Mouse (Mus musculus) forebrain, postnatal 0 days (tissue): ENCODE results near the gene Htr5a. TPM values are rescaled to one million over a fixed set of nuclear protein-coding genes. Genes with fewer than 3 reads are reported as not detected.

ENCODE experiments used
- ATAC-seq: fragments of 200-750 bp; cut with Nextera tagmentation; 2 replicates; pipeline ENCODE4 v1.8.0; 2017; ENCODE audit warnings: mild to moderate bottlenecking, moderate library complexity
- DNase-seq: peaks from one replicate; pipeline ENCODE4 v3.0.0-alpha.2; 2015
- H3K27ac ChIP-seq: fragments of 300-500 bp; sonication (generic); 2 replicates; pipeline ENCODE4 v1.5.1; 2014; ENCODE audit warnings: low read depth, mild to moderate bottlenecking, antibody characterized with exemption, low read length, moderate library complexity, mixed read lengths
- H3K27me3 ChIP-seq: fragments of 300-500 bp; sonication (generic); 2 replicates; pipeline ENCODE4 v1.6.1; 2014; ENCODE audit warnings: mild to moderate bottlenecking, low read length, mixed read lengths; ENCODE audit not compliant: insufficient read depth
- H3K36me3 ChIP-seq: fragments of 300-500 bp; sonication (generic); 2 replicates; pipeline ENCODE4 v1.6.1; 2014; ENCODE audit warnings: mild to moderate bottlenecking, moderate library complexity; ENCODE audit not compliant: insufficient read depth
- H3K4me1 ChIP-seq: fragments of 300-500 bp; sonication (generic); 2 replicates; pipeline ENCODE4 v1.6.1; 2014; ENCODE audit warnings: antibody characterized with exemption; ENCODE audit not compliant: insufficient read depth
- H3K4me2 ChIP-seq: fragments of 300-500 bp; sonication (generic); 2 replicates; pipeline ENCODE4 v1.6.1; 2014; ENCODE audit warnings: low read depth, mild to moderate bottlenecking, moderate library complexity
- H3K4me3 ChIP-seq: fragments of 300-500 bp; sonication (generic); 2 replicates; pipeline ENCODE4 v1.5.1; 2014; ENCODE audit warnings: low read depth, low read length, mixed read lengths
- H3K9ac ChIP-seq: fragments of 300-500 bp; sonication (generic); 2 replicates; pipeline ENCODE4 v1.6.1; 2014; ENCODE audit warnings: mild to moderate bottlenecking
- H3K9me3 ChIP-seq: fragments of 300-500 bp; sonication (generic); 2 replicates; pipeline ENCODE4 v1.6.1; 2016; ENCODE audit warnings: low read length
- CTCF ChIP-seq: sonication (generic); IDR thresholded peaks from 2 replicates; pipeline ENCODE4 v1.5.1; 2016; ENCODE audit warnings: antibody characterized with exemption, control low read depth, low read depth
- WGBS: fragments of 180-500 bp; shearing (Covaris S2); extraction: QIAGEN DNeasy Blood & Tissue Kit; methylation state at CpG from one replicate; pipeline ENCODE4 v1.1.7; 2014; 5-methylcytosine and 5-hydroxymethylcytosine counted together
- polyA plus RNA-seq: library from polyadenylated mRNA; unstranded; fragments of >200 nt; fragmentation: Nextera tagmentation; extraction: Ambion mirVana; gene quantifications from 2 replicates; pipeline ENCODE4 v1.2.1, GENCODE M21; 2015
- total RNA-seq: library from RNA; depleted of rRNA; stranded (reverse); fragments of >200 nt; gene quantifications from 2 replicates; pipeline ENCODE4 v1.2.3, GENCODE M21; 2014; rRNA removed

Htr5a gene
- total RNA-seq, result 5.8 and 7.6 TPM in 2 replicates
- polyA plus RNA-seq, result 0.86 and 1.2 TPM in 2 replicates

DNA sequence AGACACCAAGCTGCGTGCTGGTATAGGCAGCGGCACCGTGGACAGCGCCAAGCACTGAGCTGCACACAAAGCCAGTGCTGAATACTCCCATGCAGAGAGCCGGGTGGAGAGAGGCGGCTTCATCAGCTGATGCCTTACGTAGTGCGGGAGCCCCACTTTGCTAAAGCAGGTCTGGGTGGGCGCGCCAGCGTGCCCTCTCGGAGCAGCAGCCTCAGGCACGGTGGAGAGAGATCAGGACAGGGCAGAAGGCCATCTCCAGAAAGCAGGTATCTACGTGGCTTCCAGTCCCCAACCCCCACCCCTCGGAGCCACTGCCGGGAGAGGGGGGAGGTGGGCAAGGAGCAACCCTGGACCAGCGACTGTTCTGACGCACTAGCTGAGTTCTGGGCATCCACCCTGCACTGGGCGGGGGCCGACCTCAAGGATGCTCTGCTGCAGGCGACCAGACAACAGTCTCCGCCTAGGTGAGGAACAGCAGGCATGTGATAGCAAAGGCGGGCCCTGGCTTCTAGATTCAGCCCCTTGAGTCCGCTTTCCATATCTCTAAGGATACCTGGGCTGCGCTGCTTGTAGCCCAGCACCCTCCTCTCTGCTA is at the start of gene Htr5a:
Htr5a (plus strand) TSS at position 449 of the 595 bp plus-strand sequence.
- TF ChIP-seq CTCF, result no peak
- H3K36me3 ChIP-seq, result no peaks in the 10 kb centered on the region
- peak within 1 kb of the TSS; percentile 50 for H3K4me3 ChIP-seq
- WGBS, result 7% methylated on average over 25 of the region's 25 CpGs
- peak within 1 kb of the TSS; percentile 76 for H3K4me2 ChIP-seq
- H3K27ac ChIP-seq, result no peak within 1 kb of the TSS
- DNase-seq (peak; percentile 67), ATAC-seq (peak; percentile 90)
- H3K9me3 ChIP-seq, result no peaks in the 10 kb centered on the region
- H3K9ac ChIP-seq, result peak within 1 kb of the TSS; percentile 62
- H3K27me3 ChIP-seq, result no peaks in the 10 kb centered on the region
- peaks cover 11% of the 10 kb centered on the region; the same call in 1 of the 2 replicates for H3K4me1 ChIP-seq

DNA sequence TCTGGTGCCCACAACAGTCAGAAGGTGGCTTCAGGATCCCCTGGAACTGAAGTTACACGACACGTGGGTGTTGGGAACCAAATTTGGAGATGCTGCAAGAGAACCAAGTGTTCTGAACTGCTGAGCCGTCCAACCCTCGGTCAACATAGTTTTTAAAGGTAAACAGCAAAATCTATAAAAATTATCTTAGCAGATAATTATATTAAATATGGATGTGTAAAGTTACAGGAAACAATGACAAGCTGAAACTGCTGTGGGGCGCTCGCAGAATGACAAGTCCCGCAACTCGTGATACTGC is 49.8 kb upstream of the Htr5a start:
- Histone ChIP-seq H3K4me2 (peak overlapping the region; percentile 67), H3K4me3 (peak overlapping the region; percentile 85), H3K9me3 (no peaks in the 10 kb centered on the region), H3K4me1 (peaks cover 10% of the 10 kb centered on the region), H3K36me3 (peaks cover 11% of the 10 kb centered on the region), H3K9ac (peak overlapping the region; percentile 83), H3K27me3 (no peaks in the 10 kb centered on the region), H3K27ac (peak overlapping the region; percentile 90)
- no peak for ATAC-seq
- no peak for TF ChIP-seq CTCF
- 13% methylated on average over 8 of the region's 8 CpGs for WGBS
- DNase-seq, result no peak

DNA sequence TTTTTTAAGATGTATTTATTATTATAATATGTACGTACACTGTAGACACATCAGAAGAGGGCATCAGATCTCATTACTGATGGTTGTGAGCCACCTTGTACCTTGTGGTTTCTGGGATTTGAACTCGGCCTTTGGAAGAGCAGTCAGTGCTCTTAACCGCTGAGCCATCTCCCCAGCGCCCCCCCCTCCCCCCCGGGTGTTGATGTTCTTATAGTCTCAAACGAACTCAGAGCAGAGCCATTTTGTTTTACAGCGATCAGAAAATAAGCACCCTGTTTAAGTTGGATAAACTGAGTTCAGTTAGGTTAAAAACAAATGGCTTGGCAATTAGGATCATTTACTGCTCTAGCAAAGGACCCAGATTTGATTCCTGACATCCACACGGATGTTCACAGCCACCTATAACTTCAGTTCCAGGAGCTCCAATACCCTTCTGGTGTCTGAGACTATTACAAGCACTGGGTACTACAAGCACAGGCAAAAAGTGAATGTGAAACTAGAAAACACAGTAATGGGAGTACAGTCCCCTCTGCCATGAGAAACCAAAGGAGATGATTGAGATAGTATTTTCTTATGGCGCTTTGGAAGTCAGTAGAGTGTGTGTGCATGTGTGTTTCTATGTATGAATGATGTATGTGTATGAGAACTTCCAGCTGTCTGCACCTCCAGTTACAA is 49.3 kb upstream of the Htr5a start:
- Histone ChIP-seq H3K4me3 (peak overlapping the region; percentile 85; the same call in 1 of the 2 replicates), H3K27me3 (no peaks in the 10 kb centered on the region), H3K27ac (no peak overlapping the region), H3K9me3 (no peaks in the 10 kb centered on the region), H3K9ac (no peak overlapping the region), H3K4me2 (peak overlapping the region; percentile 67), H3K36me3 (peaks cover 8% of the 10 kb centered on the region), H3K4me1 (peaks cover 10% of the 10 kb centered on the region)
- no peak for ATAC-seq
- no peak for DNase-seq
- WGBS, result 57% methylated on average over 9 of the region's 9 CpGs
- TF ChIP-seq CTCF, result no peak

DNA sequence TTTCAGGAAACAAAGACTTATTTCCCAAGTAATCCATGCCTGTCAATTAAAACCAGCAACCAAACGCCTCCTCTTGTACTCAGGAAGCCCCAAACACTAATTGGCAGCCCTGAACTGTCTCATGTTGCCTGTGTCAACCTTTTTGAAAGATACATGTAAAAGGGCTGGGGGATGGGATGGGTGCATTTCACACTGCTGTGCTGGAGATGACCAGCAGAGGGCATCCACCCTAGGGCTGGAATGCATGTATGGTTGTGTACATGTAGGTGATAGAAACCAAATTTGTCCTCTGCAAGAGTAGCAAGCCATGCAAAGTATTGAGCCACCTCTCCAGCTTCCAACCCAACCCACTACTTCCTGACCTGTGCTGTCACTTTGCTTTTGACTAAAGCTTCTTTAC is 48.0 kb upstream of the Htr5a start:
- peak; percentile 83 for TF ChIP-seq CTCF
- Histone ChIP-seq H3K27me3 (no peaks in the 10 kb centered on the region), H3K9ac (no peak overlapping the region), H3K36me3 (no peaks in the 10 kb centered on the region), H3K4me2 (no peak overlapping the region), H3K27ac (no peak overlapping the region), H3K9me3 (no peaks in the 10 kb centered on the region), H3K4me3 (no peak overlapping the region), H3K4me1 (peaks cover 10% of the 10 kb centered on the region)
- peak; percentile 69 for DNase-seq
- WGBS, result 6% methylated on average over 1 of the region's 1 CpGs
- no peak for ATAC-seq

DNA sequence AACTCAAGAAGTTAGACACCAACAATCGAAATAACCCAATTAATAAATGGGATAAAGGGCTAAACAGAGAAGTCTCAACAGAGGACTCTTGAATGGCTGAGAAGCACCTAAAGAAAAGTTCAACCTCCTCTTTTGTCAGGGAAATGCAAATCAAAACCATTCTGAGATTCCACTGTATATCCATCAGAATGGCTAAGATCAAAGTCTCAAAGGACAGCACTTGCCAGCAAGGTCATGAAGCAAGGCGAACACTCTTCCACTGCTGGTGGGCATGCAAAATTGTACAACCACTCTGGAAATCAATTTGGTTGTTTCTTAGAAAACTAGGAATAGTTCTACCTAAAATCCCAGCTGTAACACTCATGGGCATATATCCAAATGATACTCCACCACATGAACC is 27.7 kb upstream of the Htr5a start:
- ATAC-seq (no peak), DNase-seq (no peak)
- Histone ChIP-seq H3K4me1 (no peaks in the 10 kb centered on the region), H3K4me3 (no peak overlapping the region), H3K4me2 (no peak overlapping the region), H3K9me3 (no peaks in the 10 kb centered on the region), H3K27ac (no peak overlapping the region), H3K27me3 (no peaks in the 10 kb centered on the region), H3K9ac (no peak overlapping the region), H3K36me3 (no peaks in the 10 kb centered on the region)
- 93% methylated on average over 2 of the region's 2 CpGs for WGBS
- TF ChIP-seq CTCF, result no peak

DNA sequence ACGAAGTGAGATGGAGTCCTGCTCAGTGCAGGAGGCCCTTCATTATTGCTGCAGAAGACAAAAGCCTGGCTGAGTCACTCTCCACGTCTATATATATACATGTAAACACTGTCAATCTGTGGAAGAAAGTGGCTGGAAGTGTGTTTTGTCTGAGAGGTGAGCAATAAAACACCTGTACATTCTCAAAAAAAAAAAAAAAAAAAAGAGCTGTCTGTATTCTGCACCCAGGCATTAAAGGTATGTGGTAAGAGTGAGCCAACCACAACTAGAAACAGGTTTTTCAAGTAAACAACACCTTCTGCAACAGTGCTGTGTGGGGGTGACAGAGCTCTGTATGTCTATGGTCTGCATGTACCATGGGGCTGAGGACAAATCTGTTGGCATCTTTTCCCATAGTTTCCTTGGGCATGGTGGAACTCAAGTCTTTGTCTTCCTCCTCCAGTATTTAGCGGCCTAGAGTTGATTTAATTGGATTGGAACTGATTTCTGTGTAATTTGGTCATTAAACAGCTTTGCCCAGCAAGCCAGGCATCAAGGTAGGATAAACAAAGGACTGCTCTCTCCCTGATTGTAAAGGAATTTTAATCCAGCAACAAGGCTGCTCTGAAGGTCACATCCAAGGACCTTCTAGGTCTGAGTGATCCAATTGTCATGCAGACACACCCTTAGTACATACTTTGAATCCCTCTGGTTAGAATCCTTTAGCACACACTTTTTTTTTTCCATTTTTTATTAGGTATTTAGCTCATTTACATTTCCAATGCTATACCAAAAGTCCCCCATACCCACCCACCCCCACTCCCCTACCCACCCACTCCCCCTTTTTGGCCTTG is 22.9 kb upstream of the Htr5a start:
- H3K27ac ChIP-seq, result no peak overlapping the region
- DNase-seq (no peak), ATAC-seq (no peak)
- no peak overlapping the region for H3K4me2 ChIP-seq
- WGBS, result 52% methylated on average over 3 of the region's 3 CpGs
- no peak overlapping the region for H3K4me3 ChIP-seq
- no peaks in the 10 kb centered on the region for H3K36me3 ChIP-seq
- no peaks in the 10 kb centered on the region for H3K9me3 ChIP-seq
- H3K9ac ChIP-seq, result no peak overlapping the region
- no peak for TF ChIP-seq CTCF
- no peaks in the 10 kb centered on the region for H3K27me3 ChIP-seq
- H3K4me1 ChIP-seq, result no peaks in the 10 kb centered on the region

DNA sequence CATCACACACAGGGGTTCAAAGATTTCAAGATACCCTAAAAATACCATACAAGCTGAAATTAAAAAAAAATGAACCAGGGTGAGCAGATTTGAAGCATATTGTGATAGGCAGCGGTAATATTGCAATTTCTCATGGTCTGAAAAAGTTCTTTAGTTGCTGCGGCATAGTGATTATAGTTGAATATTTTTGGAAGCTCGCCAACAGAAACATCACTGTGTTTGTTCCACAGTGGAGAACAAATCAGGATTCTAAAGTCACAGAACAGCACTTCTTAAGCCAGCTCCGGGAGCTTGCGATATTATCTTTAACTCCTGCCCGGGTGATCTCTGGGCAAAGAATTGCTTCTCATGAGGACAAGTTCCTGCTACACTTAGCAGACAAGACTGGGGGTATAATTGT is 20.8 kb upstream of the Htr5a start:
- no peaks in the 10 kb centered on the region for H3K36me3 ChIP-seq
- ATAC-seq, result no peak
- H3K4me3 ChIP-seq, result no peak overlapping the region
- no peaks in the 10 kb centered on the region for H3K27me3 ChIP-seq
- no peaks in the 10 kb centered on the region for H3K4me1 ChIP-seq
- DNase-seq, result no peak
- H3K4me2 ChIP-seq, result no peak overlapping the region
- no peak for TF ChIP-seq CTCF
- H3K27ac ChIP-seq, result no peak overlapping the region
- 69% methylated on average over 6 of the region's 6 CpGs for WGBS
- no peaks in the 10 kb centered on the region for H3K9me3 ChIP-seq
- no peak overlapping the region for H3K9ac ChIP-seq
